Mouse (Mus musculus): ENCODE results near the gene Nlgn1.

- TF ChIP-seq POLR2A (IDR thresholded peaks at IDR 0.05; ENCODE audit: borderline replicate concordance, extremely low read depth, low read depth, low read length) (no peak), CTCF (IDR thresholded peaks at IDR 0.05; ENCODE audit: insufficient read depth, low read length) (peak; percentile 56)
These were observed 679.2 kb downstream of the Nlgn1 start for GRCm38 (mm10) chr3:25653010-25653409.
